26 mouse cellular contexts compared by ENCODE assay signal in genomic region chr1:33738281-33738680, GRCm38 (mm10).
"Had no signal": no experiment of that assay in that cellular context is flagged by ENCODE, and none has a peak within 500 bp of the region (broad histone marks: within the 10 kb centered on the region; RNA-seq: fewer than 3 reads in every experiment).

No protein-coding gene starts in this region.

- H3K27ac ChIP-seq: gastrocnemius, adult 2 months; heart, adult 2 months; heart, embryonic 13.5 days; heart, embryonic 15.5 days; hindbrain, embryonic 13.5 days; hindbrain, embryonic 15.5 days; hindbrain, postnatal 0 days; kidney, embryonic 15.5 days; kidney, postnatal 0 days; limb, embryonic 10.5 days; limb, embryonic 12.5 days; liver, embryonic 13.5 days had no signal

- H3K4me1 ChIP-seq: heart, embryonic 13.5 days; heart, embryonic 15.5 days; hindbrain, embryonic 15.5 days; kidney, embryonic 15.5 days; limb, embryonic 10.5 days; limb, embryonic 12.5 days had no signal

- DNase-seq: gastrocnemius, adult 2 months; gastrocnemius, postnatal 10 days; gastrocnemius, postnatal 25 days; heart, adult 11 months; heart, adult 2 months; heart, postnatal 14 days; heart, postnatal 36 days; kidney, adult 11 months; kidney, adult 2 months; kidney, adult 9 months; kidney, postnatal 14 days; kidney, postnatal 36 days; layer of hippocampus, adult 9-11 months; layer of hippocampus, postnatal 36 days; liver; liver, embryonic 13.5 days had no signal

- H3K4me3 ChIP-seq: gastrocnemius, adult 2 months; heart, adult 2 months; heart, embryonic 13.5 days; heart, embryonic 15.5 days; hindbrain, embryonic 13.5 days; hindbrain, embryonic 15.5 days; kidney, embryonic 15.5 days; limb, embryonic 10.5 days; limb, embryonic 12.5 days; liver, embryonic 13.5 days had no signal

- ATAC-seq: intestine, embryonic 16.5 days had no signal
